Mouse (Mus musculus) intestine, postnatal 0 days (tissue): ENCODE measurements at regions not wholly inside any gene's neighbourhood (a gene's known extent, or its start where the extent isn't known, plus 50 kb on each side); places are given as distances from the start of the nearest gene placed in this dataset. TPM values are rescaled to one million over a fixed set of nuclear protein-coding genes. Genes with fewer than 3 reads are reported as not detected.

Experiments
- ATAC-seq: fragments of 200-750 bp; cut with Nextera tagmentation; 2 replicates; pipeline ENCODE4 v1.8.0; 2017; ENCODE audit warnings: mild to moderate bottlenecking, moderate TSS enrichment, moderate library complexity
- H3K27ac ChIP-seq: fragments of 300-500 bp; sonication (generic); 2 replicates; pipeline ENCODE4 v1.5.1; 2014; ENCODE audit warnings: mild to moderate bottlenecking, low read depth, low read length, moderate library complexity
- H3K27me3 ChIP-seq: fragments of 300-500 bp; sonication (generic); replicated peaks from 2 replicates; pipeline ENCODE4 v1.6.1; 2014; ENCODE audit warnings: low read length, mixed read lengths; ENCODE audit not compliant: control insufficient read depth, insufficient read depth
- H3K36me3 ChIP-seq: fragments of 300-500 bp; sonication (generic); 2 replicates; pipeline ENCODE4 v1.6.1; 2014; ENCODE audit warnings: mild to moderate bottlenecking, moderate library complexity; ENCODE audit not compliant: control insufficient read depth, insufficient read depth
- H3K4me1 ChIP-seq: fragments of 300-500 bp; sonication (generic); replicated peaks from 2 replicates; pipeline ENCODE4 v1.6.1; 2014; ENCODE audit warnings: antibody characterized with exemption, low read length, mixed read lengths; ENCODE audit not compliant: control insufficient read depth, insufficient read depth
- H3K4me2 ChIP-seq: fragments of 300-500 bp; sonication (generic); replicated peaks from 2 replicates; pipeline ENCODE4 v1.6.1; 2014; ENCODE audit warnings: low read depth, mild to moderate bottlenecking, moderate library complexity
- H3K4me3 ChIP-seq: fragments of 300-500 bp; sonication (generic); 2 replicates; pipeline ENCODE4 v1.5.1; 2014; ENCODE audit warnings: low read depth, low read length
- H3K9ac ChIP-seq: fragments of 300-500 bp; sonication (generic); 2 replicates; pipeline ENCODE4 v1.6.1; 2014; ENCODE audit warnings: mild to moderate bottlenecking, low read depth, low read length
- H3K9me3 ChIP-seq: fragments of 300-500 bp; sonication (generic); 2 replicates; pipeline ENCODE4 v1.6.1; 2016; ENCODE audit warnings: mixed run types; ENCODE audit not compliant: control insufficient read depth
- CTCF ChIP-seq: sonication (generic); IDR thresholded peaks from 2 replicates; pipeline ENCODE4 v1.5.1; 2016; ENCODE audit warnings: low read depth, mild to moderate bottlenecking, control low read depth, antibody characterized with exemption, moderate library complexity
- WGBS: fragments of 180-500 bp; shearing (Covaris S2); extraction: QIAGEN DNeasy Blood & Tissue Kit; methylation state at CpG from one replicate; pipeline ENCODE4 v1.1.7; 2014; 5-methylcytosine and 5-hydroxymethylcytosine counted together
- microRNA counts: library from miRNA; unstranded; fragments of <30 nt; microRNA quantifications from one replicate; lab custom pipeline; 2016
- microRNA-seq: library from miRNA; unstranded; fragments of <30 nt; microRNA quantifications from one replicate; pipeline ENCODE4, GENCODE M21; 2016

DNA sequence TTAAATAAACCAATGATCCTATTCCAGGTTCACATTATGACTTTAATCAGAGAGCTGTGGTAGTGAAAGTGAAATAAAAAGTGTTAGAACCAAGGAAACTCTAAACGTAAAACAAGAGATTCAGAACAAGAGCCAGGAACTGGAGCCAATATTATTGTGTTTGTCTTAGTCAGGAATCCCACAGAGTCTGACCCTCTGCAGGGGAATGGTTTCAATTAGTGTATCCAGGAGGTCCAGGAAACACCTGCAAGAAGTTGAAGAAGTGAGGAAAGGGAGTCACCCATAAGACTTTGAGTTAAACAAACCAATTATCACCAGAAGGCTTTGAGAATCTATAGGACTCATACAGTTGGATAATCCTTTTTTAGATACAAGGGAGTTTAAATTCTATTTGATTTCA lies 76.2 kb upstream of the Sptlc3 start:
- Histone ChIP-seq H3K27ac (no peak overlapping the region), H3K9ac (no peak overlapping the region), H3K4me2 (no peak overlapping the region), H3K4me1 (no peaks in the 10 kb centered on the region), H3K4me3 (no peak overlapping the region), H3K9me3 (no peaks in the 10 kb centered on the region), H3K36me3 (no peaks in the 10 kb centered on the region), H3K27me3 (no peaks in the 10 kb centered on the region)
- TF ChIP-seq CTCF = no peak
- 32% methylated on average over 1 of the region's 1 CpGs for WGBS
- no peak for ATAC-seq

DNA sequence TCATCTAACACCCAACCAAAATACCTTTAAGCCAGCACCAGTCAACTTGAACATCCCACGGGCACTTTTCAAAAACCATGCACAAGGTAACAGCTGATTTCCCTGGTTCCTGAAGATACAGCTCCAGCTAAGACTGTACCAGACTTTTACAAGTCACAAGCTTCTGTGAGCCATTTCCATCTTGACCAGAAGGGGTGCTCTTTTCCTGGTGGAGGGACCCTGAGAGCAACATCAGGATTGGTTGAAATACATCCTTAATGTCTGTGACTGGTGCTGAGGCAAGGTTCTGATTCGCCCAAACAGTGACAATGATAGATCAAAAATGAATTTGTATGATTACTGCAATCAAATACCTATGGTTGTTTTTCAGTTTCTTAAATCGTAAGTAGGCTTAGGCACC lies 71.0 kb upstream of the Sptlc3 start:
- no peaks in the 10 kb centered on the region for H3K36me3 ChIP-seq
- ATAC-seq = no peak
- H3K27ac ChIP-seq = no peak overlapping the region
- 79% methylated on average over 3 of the region's 3 CpGs for WGBS
- H3K4me2 ChIP-seq = no peak overlapping the region
- H3K4me3 ChIP-seq = no peak overlapping the region
- no peaks in the 10 kb centered on the region for H3K27me3 ChIP-seq
- TF ChIP-seq CTCF = no peak
- H3K4me1 ChIP-seq = no peaks in the 10 kb centered on the region
- no peaks in the 10 kb centered on the region for H3K9me3 ChIP-seq
- no peak overlapping the region for H3K9ac ChIP-seq

DNA sequence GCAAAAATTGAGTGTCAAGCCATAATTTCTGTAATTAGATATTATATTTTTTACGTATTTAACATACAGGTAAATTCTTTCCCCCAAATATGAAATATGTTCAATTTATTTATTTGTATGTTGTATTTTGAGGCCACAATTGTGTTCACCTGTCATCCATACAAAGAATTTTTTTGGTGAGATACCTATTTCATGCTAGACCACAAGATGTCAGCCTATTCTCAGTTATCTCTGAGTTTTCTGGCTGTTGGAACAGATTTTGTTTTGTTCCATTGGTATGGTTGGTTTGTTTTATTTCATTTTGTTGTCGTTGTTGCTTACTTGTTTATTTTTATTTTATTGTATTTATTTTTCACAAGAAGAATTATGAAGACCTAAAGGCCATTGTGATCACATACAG lies 70.3 kb upstream of the Sptlc3 start:
- Histone ChIP-seq H3K9me3 (no peaks in the 10 kb centered on the region), H3K27ac (no peak overlapping the region), H3K27me3 (no peaks in the 10 kb centered on the region), H3K9ac (no peak overlapping the region), H3K4me1 (no peaks in the 10 kb centered on the region), H3K4me3 (no peak overlapping the region), H3K36me3 (no peaks in the 10 kb centered on the region), H3K4me2 (no peak overlapping the region)
- no peak for ATAC-seq
- TF ChIP-seq CTCF = 0 out of 2 replicates have a peak, but pooled peaks have one; percentile 13
- 72% methylated on average over 2 of the region's 2 CpGs for WGBS

MicroRNA genes in the stretch of these regions (microRNA counts, 519-probe panel; counts per million panel counts)
- not detected for microRNA mmu-miR-1952 (lab: Ali Mortazavi, UCI)

Small RNA genes lying in the stretch of these regions (microRNA-seq; reads per million reads assigned to microRNA genes)
- gene Mir1952 = not detected
